Mouse (Mus musculus) lung, embryonic 15.5 days (tissue): ENCODE measurements around the gene Adora2b. TPM values are rescaled to one million over a fixed set of nuclear protein-coding genes. Genes with fewer than 3 reads are reported as not detected.

Source experiments
- ATAC-seq: fragments of 200-750 bp; cut with Nextera tagmentation; 2 replicates; pipeline ENCODE4 v1.8.0; 2017; ENCODE audit warnings: moderate number of reproducible peaks, borderline replicate concordance; ENCODE audit not compliant: low FRiP score, low TSS enrichment; ENCODE audit errors: extremely low read depth
- H3K27ac ChIP-seq: fragments of 300-500 bp; sonication (generic); 2 replicates; pipeline ENCODE4 v1.5.1; 2015; ENCODE audit warnings: moderate library complexity, mild to moderate bottlenecking, inconsistent platforms
- H3K27me3 ChIP-seq: fragments of 300-500 bp; sonication (generic); 2 replicates; pipeline ENCODE4 v1.6.1; 2015; ENCODE audit warnings: inconsistent platforms
- H3K36me3 ChIP-seq: fragments of 300-500 bp; sonication (generic); 2 replicates; pipeline ENCODE4 v1.6.1; 2015; ENCODE audit warnings: inconsistent platforms
- H3K4me1 ChIP-seq: fragments of 300-500 bp; sonication (generic); 2 replicates; pipeline ENCODE4 v1.6.1; 2015; ENCODE audit warnings: inconsistent platforms
- H3K4me2 ChIP-seq: fragments of 300-500 bp; sonication (generic); 2 replicates; pipeline ENCODE4 v1.6.1; 2015; ENCODE audit warnings: inconsistent platforms, mild to moderate bottlenecking, moderate library complexity
- H3K4me3 ChIP-seq: fragments of 300-500 bp; sonication (generic); 2 replicates; pipeline ENCODE4 v1.5.1; 2015; ENCODE audit warnings: mild to moderate bottlenecking, inconsistent platforms
- H3K9ac ChIP-seq: fragments of 300-500 bp; sonication (generic); 2 replicates; pipeline ENCODE4 v1.6.1; 2015; ENCODE audit warnings: inconsistent platforms
- H3K9me3 ChIP-seq: fragments of 300-500 bp; sonication (generic); 2 replicates; pipeline ENCODE4 v1.6.1; 2016; ENCODE audit warnings: inconsistent platforms
- WGBS: fragments of 180-500 bp; shearing (Covaris S2); methylation state at CpG from one replicate; pipeline ENCODE4 v1.1.7; 2015; 5-methylcytosine and 5-hydroxymethylcytosine counted together
- polyA plus RNA-seq: library from polyadenylated mRNA; unstranded; fragments of >200 nt; fragmentation: Nextera tagmentation; extraction: Ambion mirVana; gene quantifications from 2 replicates; pipeline ENCODE4 v1.2.1, GENCODE M21; 2015

Gene Adora2b
- polyA plus RNA-seq, 1 experiment from 2014 or later, result 3.2 TPM

DNA sequence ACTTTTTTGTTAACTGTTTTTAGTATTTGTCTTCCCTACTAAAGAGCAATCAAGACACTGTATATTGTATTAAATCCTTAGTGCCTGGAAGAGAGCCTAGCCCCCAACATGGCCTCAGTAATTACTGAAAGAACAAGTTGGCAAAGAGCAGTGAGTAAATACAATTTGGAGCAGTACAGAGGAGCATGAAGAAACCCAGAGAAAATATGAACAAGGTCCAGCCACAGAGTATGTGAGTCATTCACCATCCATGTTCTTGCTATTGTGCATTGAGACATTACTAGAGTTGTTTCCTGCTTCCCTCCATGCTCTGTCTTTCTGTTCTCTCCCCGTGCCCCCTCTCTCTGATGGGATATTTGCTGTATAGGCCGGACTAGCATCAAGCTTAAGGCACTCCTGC lies 45.3 kb downstream of the Adora2b start:
- Histone ChIP-seq H3K27ac (no peak overlapping the region), H3K4me3 (no peak overlapping the region), H3K36me3 (peaks cover 13% of the 10 kb centered on the region; the same call in 1 of the 2 replicates), H3K4me1 (no peaks in the 10 kb centered on the region), H3K9me3 (no peaks in the 10 kb centered on the region), H3K4me2 (no peak overlapping the region), H3K9ac (no peak overlapping the region), H3K27me3 (no peaks in the 10 kb centered on the region)
- no peak for ATAC-seq
- WGBS, result 86% methylated on average over 2 of the region's 2 CpGs

DNA sequence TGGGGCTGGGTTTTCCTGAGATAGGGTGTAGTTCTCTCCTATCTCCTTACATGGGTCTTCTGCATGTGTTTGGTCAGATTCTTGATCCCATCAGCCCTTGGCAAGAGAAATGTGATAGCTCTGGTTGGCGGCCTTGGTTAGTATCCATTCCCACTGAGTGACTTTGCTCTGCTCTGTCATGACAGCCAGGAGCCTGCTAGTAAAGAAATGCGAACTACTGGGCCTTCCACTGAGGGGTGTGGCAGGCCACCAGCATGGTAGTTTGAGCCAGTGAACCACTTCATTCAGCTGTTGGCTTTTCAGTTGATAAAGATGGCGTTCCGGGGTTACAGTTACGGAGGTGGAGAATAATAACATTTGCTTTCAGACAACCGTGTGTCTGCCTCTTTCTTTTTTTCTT lies 50.1 kb downstream of the Adora2b start:
- no peak for ATAC-seq
- Histone ChIP-seq H3K9ac (no peak overlapping the region), H3K27me3 (no peaks in the 10 kb centered on the region), H3K4me3 (no peak overlapping the region), H3K27ac (no peak overlapping the region), H3K4me2 (no peak overlapping the region), H3K36me3 (0 out of 2 replicates have a peak, but pooled peaks cover 3% of the 10 kb centered on the region), H3K4me1 (no peaks in the 10 kb centered on the region), H3K9me3 (no peaks in the 10 kb centered on the region)
- 81% methylated on average over 6 of the region's 6 CpGs for whole genome bisulfite sequencing

DNA sequence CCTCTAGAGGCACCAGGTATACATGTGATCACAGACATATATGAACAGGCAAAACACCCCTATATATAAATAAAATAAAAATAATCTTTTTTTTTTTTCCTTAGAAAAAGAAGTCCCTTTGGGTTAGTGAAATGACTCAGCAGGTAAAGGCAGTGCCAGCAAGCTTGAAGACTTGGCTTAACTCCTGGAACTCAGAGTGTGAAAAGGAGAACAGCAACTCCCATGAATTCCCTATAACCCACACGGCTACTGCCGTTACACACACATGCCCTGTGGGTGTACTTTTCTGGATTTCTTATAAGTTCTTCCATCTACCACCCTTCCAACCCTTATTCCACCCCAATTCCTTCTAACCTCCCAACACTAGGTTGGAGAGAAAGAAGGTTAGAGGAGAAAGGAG lies 57.1 kb downstream of the Adora2b start:
- WGBS, result 92% methylated on average over 2 of the region's 2 CpGs
- Histone ChIP-seq H3K4me1 (no peaks in the 10 kb centered on the region), H3K36me3 (peaks cover 20% of the 10 kb centered on the region)

DNA sequence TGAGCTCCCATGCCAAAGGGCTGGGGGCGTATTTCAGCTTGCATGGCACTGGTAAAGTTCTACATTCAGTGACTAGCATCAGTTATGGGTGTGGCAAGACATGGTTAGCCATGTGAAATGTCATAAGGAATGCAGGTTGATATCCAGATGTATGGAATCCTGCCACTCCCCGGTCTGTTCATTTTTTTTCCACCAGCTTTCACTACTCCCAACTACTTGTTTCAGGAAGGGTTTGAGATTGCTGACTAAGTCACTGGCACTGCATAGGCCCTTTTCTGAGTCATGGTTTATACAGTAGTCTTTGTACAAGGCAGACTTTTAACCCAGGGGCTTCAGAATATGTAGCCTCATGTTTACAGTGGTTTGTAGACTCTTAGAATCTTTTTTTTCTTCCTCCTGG lies 60.5 kb downstream of the Adora2b start:
- Histone ChIP-seq H3K4me2 (no peak overlapping the region), H3K9ac (no peak overlapping the region), H3K27ac (no peak overlapping the region), H3K36me3 (peaks cover 37% of the 10 kb centered on the region), H3K4me3 (no peak overlapping the region), H3K9me3 (no peaks in the 10 kb centered on the region), H3K27me3 (no peaks in the 10 kb centered on the region), H3K4me1 (no peaks in the 10 kb centered on the region)
- ATAC-seq, result no peak
- 80% methylated on average over 2 of the region's 2 CpGs for WGBS

More for the DNA sequence above, 57.1 kb downstream of the Adora2b start:
- Histone ChIP-seq H3K4me3 (no peak overlapping the region), H3K9me3 (no peaks in the 10 kb centered on the region), H3K4me2 (no peak overlapping the region), H3K27ac (no peak overlapping the region), H3K9ac (no peak overlapping the region), H3K27me3 (no peaks in the 10 kb centered on the region)
- no peak for ATAC-seq

DNA sequence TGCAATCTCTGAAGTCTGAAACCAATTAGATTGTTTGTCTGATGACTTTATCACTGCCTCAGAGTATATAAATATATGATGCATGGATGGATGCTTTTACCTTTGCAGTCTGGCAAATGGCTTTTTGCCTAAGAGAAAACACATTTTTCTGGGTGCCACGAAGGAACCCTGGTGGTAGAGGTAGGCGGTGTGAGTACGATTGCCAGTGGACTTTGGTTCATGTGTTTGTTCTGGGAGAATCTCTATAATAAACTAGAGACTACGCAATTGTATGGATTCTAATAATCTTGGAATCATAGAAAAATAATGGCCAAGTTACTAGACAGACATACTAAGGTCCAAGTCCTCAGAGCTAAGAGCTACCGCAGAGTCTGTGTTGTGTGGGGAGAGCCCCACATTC lies 66.2 kb downstream of the Adora2b start:
- H3K9ac ChIP-seq, result no peak overlapping the region
- no peak overlapping the region for H3K27ac ChIP-seq
- H3K4me3 ChIP-seq, result no peak overlapping the region
- peaks cover 68% of the 10 kb centered on the region for H3K36me3 ChIP-seq
- no peaks in the 10 kb centered on the region for H3K4me1 ChIP-seq
- no peak overlapping the region for H3K4me2 ChIP-seq
- no peak for ATAC-seq
- no peaks in the 10 kb centered on the region for H3K27me3 ChIP-seq
- 93% methylated on average over 5 of the region's 5 CpGs for whole genome bisulfite sequencing
- no peaks in the 10 kb centered on the region for H3K9me3 ChIP-seq

Other genes with a start within 250 kb of the Adora2b start
- gene Zswim7, start 32.4 kb downstream of the Adora2b start, polyA plus RNA-seq, result 16.2 TPM in 2 replicates
- 15.7 and 16.6 TPM in 2 replicates for gene Ttc19, start 32.5 kb downstream of the Adora2b start, polyA plus RNA-seq
- gene Pigl, start 209.5 kb downstream of the Adora2b start, polyA plus RNA-seq, result 7.7 and 9.0 TPM in 2 replicates
- 145 and 156 TPM in 2 replicates for gene Ncor1, start 209.6 kb downstream of the Adora2b start, polyA plus RNA-seq